Mouse (Mus musculus) cerebellum, adult 2 months (tissue): Measurements from ENCODE around the gene Olfr350. TPM values are rescaled to one million over a fixed set of nuclear protein-coding genes. Genes with fewer than 3 reads are reported as not detected.

Source experiments
- DNase-seq, 2 experiments: peaks; one replicate each; pipeline ENCODE4 v3.0.0; 2021
- H3K27ac ChIP-seq: fragments of 200-500 bp; 2 replicates; pipeline ENCODE4 v1.5.1; 2012; ENCODE audit warnings: low read length, control low read depth, inconsistent platforms; ENCODE audit not compliant: insufficient read depth
- H3K27me3 ChIP-seq: fragments of 200-500 bp; 2 replicates; pipeline ENCODE4 v1.6.1; 2012; ENCODE audit warnings: inconsistent platforms, mild to moderate bottlenecking, low read length, moderate library complexity; ENCODE audit not compliant: control insufficient read depth, insufficient read depth
- H3K4me1 ChIP-seq: fragments of 200-500 bp; 2 replicates; pipeline ENCODE4 v1.6.1; 2011; ENCODE audit warnings: low read length; ENCODE audit not compliant: control insufficient read depth, insufficient read depth
- H3K4me3 ChIP-seq: fragments of 200-500 bp; replicated peaks from 2 replicates; pipeline ENCODE3; 2011; ENCODE audit warnings: mild to moderate bottlenecking, low read depth, low read length, control low read depth; ENCODE audit not compliant: insufficient read depth
- CTCF ChIP-seq: fragments of 200-500 bp; IDR thresholded peaks from 2 replicates; pipeline ENCODE4 v1.5.1; 2011; ENCODE audit warnings: low read depth, mild to moderate bottlenecking, control low read depth, low read length, moderate library complexity, borderline replicate concordance; ENCODE audit not compliant: insufficient read depth
- POLR2A ChIP-seq: fragments of 200-500 bp; IDR thresholded peaks from 2 replicates; pipeline ENCODE4 v1.6.1; 2011; ENCODE audit warnings: low read length, control low read depth, borderline replicate concordance; ENCODE audit not compliant: insufficient read depth
- WGBS: fragments of 180-500 bp; shearing (Covaris S2); methylation state at CpG from one replicate; pipeline ENCODE4 v1.1.7; 2018; 5-methylcytosine and 5-hydroxymethylcytosine counted together
- polyA plus RNA-seq: library from polyadenylated mRNA; depleted of rRNA; stranded (reverse); fragments of >200 nt; gene quantifications from 2 replicates; pipeline ENCODE4 v1.2.3, GENCODE M21; 2012; rRNA removed

Olfr350 gene
- not detected in 2 replicates for polyA plus RNA-seq

DNA sequence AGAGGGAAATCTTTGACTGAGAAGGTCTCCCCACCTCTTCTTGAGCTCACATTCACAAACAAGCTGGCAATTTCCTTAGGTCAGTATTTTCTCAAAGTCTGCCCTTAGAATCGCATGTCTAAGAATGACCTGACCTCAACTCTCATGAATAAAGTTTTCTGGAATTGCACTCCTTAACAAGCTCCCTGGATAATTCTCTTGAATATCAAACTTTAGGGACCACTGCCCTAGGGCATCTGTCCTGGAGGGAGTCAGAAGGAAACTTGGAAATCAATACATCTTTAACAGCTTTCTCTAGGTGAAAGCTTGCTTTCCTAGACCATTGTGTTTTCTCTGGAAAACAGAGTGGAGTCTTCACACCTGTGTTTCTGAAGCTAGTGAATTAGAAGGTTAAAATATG lies at the start of gene Olfr350:
Gene Olfr350 (plus strand): TSS at position 301 of the 400 bp plus-strand sequence.
- no peak for DNase-seq
- H3K27me3 ChIP-seq = no peaks in the 10 kb centered on the region
- H3K4me3 ChIP-seq = no peak within 1 kb of the TSS
- WGBS = 84% methylated on average over 1 of the region's 1 CpGs
- H3K27ac ChIP-seq = no peak within 1 kb of the TSS
- H3K4me1 ChIP-seq = no peaks in the 10 kb centered on the region
- TF ChIP-seq CTCF (no peak), POLR2A (no peak)

- H3K27ac ChIP-seq = no peak within 1 kb of the TSS
- WGBS = 48% methylated on average over 1 of the region's 1 CpGs
- H3K27me3 ChIP-seq = no peaks in the 10 kb centered on the region
- no peaks in the 10 kb centered on the region for H3K4me1 ChIP-seq
- H3K4me3 ChIP-seq = no peak within 1 kb of the TSS
- TF ChIP-seq CTCF (no peak), POLR2A (no peak)
- no peak for DNase-seq
These were observed 29.2 kb upstream of the Olfr350 start, which contains the start of gene Olfr3 for GRCm38 (mm10) chr2:36816932-36817331. TSS of gene Olfr3 (minus strand) at chr2:36817032.

DNA sequence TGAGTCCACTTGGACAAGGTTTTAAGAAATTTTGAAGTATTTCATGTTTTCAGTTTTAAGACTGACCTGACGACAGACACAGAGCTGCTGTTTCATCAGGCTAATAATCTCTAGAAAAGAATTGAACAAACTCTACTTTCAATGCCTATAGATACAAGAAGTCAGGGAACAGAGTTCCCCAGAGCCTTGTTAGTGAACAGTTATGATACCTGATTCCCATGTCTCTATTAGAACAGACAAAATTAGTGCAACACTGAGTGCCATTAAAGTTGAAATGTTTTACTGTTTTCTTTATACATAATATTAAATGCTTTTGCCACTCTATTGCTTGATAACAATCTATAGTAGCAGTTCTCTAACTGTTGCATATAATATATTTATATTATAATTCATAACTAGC lies 16.4 kb downstream of the Olfr350 start, which contains the start of gene Olfr351:
Gene Olfr351 (minus strand): TSS at position 101 of the 400 bp plus-strand sequence.
- WGBS = 78% methylated on average over 1 of the region's 1 CpGs
- DNase-seq = no peak
- Histone ChIP-seq H3K27ac (no peak within 1 kb of the TSS), H3K4me3 (no peak within 1 kb of the TSS), H3K27me3 (no peaks in the 10 kb centered on the region), H3K4me1 (no peaks in the 10 kb centered on the region)
- no peak for TF ChIP-seq POLR2A
- no peak for TF ChIP-seq CTCF

GRCm38 (mm10) chr2:36868160-36868559 lies 22.1 kb downstream of the Olfr350 start, which contains the start of gene Olfr352:
TSS of gene Olfr352 (plus strand) at chr2:36868460.
- no peak within 1 kb of the TSS for H3K27ac ChIP-seq
- H3K4me1 ChIP-seq = no peaks in the 10 kb centered on the region
- H3K4me3 ChIP-seq = no peak within 1 kb of the TSS
- no peak for TF ChIP-seq CTCF
- no peak for DNase-seq
- H3K27me3 ChIP-seq = no peaks in the 10 kb centered on the region
- 78% methylated on average over 1 of the region's 1 CpGs for WGBS

GRCm38 (mm10) chr2:36892836-36893235 lies 46.7 kb downstream of the Olfr350 start, which contains the start of gene Olfr353:
TSS of gene Olfr353 (minus strand) at chr2:36892936.
- Histone ChIP-seq H3K27ac (no peak within 1 kb of the TSS), H3K27me3 (no peaks in the 10 kb centered on the region), H3K4me3 (no peak within 1 kb of the TSS), H3K4me1 (no peaks in the 10 kb centered on the region)
- TF ChIP-seq POLR2A (no peak), CTCF (no peak)
- DNase-seq = no peak

GRCm38 (mm10) chr2:36897114-36897513 lies 51.0 kb downstream of the Olfr350 start:
- DNase-seq = no peak
- H3K4me1 ChIP-seq = no peaks in the 10 kb centered on the region
- no peak overlapping the region for H3K4me3 ChIP-seq
- TF ChIP-seq CTCF (no peak), POLR2A (no peak)
- no peak overlapping the region for H3K27ac ChIP-seq
- no peaks in the 10 kb centered on the region for H3K27me3 ChIP-seq

Other genes with a start within 250 kb of the Olfr350 start
- gene Olfr345, start 206.3 kb upstream of the Olfr350 start, polyA plus RNA-seq = not detected in 2 replicates
- gene Olfr346, start 160.5 kb upstream of the Olfr350 start, polyA plus RNA-seq = not detected in 2 replicates
- not detected in 2 replicates for gene Olfr347, start 114.4 kb upstream of the Olfr350 start, polyA plus RNA-seq
- not detected in 2 replicates for gene Olfr348, start 62.0 kb upstream of the Olfr350 start, polyA plus RNA-seq
- not detected in 2 replicates for gene Olfr50, start 55.8 kb upstream of the Olfr350 start, polyA plus RNA-seq
- gene Olfr3, start 29.3 kb upstream of the Olfr350 start, polyA plus RNA-seq = not detected in 2 replicates
- gene Olfr351, start 16.4 kb downstream of the Olfr350 start, polyA plus RNA-seq = not detected in 2 replicates
- gene Olfr352, start 22.1 kb downstream of the Olfr350 start, polyA plus RNA-seq = not detected in 2 replicates
- not detected in 2 replicates for gene Olfr353, start 46.6 kb downstream of the Olfr350 start, polyA plus RNA-seq
- not detected in 2 replicates for gene Olfr354, start 59.4 kb downstream of the Olfr350 start, polyA plus RNA-seq
- not detected in 2 replicates for gene Olfr355, start 82.6 kb downstream of the Olfr350 start, polyA plus RNA-seq
- not detected in 2 replicates for gene Olfr356, start 90.8 kb downstream of the Olfr350 start, polyA plus RNA-seq
- gene Olfr357, start 147.5 kb downstream of the Olfr350 start, polyA plus RNA-seq = not detected in 2 replicates
- not detected in 2 replicates for gene Olfr358, start 163.0 kb downstream of the Olfr350 start, polyA plus RNA-seq
- gene Olfr360, start 219.4 kb downstream of the Olfr350 start, polyA plus RNA-seq = not detected in 2 replicates
- not detected in 2 replicates for gene Olfr361, start 243.0 kb downstream of the Olfr350 start, polyA plus RNA-seq